Mouse (Mus musculus) embryonic fibroblast, embryonic 13.5 days (primary cell): Measurements from ENCODE around the gene Antxr2.

Source experiments
- CTCF ChIP-seq: IDR thresholded peaks from 2 replicates; pipeline ENCODE4 v1.5.1; 2011; ENCODE audit warnings: mild to moderate bottlenecking, control low read depth, low read length, moderate library complexity, borderline replicate concordance; ENCODE audit not compliant: insufficient read depth
- POLR2A ChIP-seq: IDR thresholded peaks from 2 replicates; pipeline ENCODE4 v1.6.1; 2011; ENCODE audit warnings: low read depth, mild to moderate bottlenecking, control low read depth, low read length, moderate library complexity

GRCm38 (mm10) chr5:98021518-98021917 lies 9.3 kb downstream of the Antxr2 start:
- TF ChIP-seq CTCF (no peak), POLR2A (no peak)
